Mouse (Mus musculus) heart, embryonic 16.5 days (tissue): ENCODE results near the gene Rag2. TPM values are rescaled to one million over a fixed set of nuclear protein-coding genes. Genes with fewer than 3 reads are reported as not detected.
A peak's percentile ranks its signal among the peaks of the same experiment; 100 is the strongest.

ENCODE experiments used
- ATAC-seq: fragments of 200-750 bp; cut with Nextera tagmentation; replicated peaks from 2 replicates; pipeline ENCODE4 v1.8.0; 2017; ENCODE audit warnings: moderate number of reproducible peaks; ENCODE audit not compliant: insufficient read depth, low FRiP score; ENCODE audit errors: extremely low read depth
- H3K27ac ChIP-seq: fragments of 300-500 bp; sonication (generic); 2 replicates; pipeline ENCODE4 v1.5.1; 2014; ENCODE audit warnings: mild to moderate bottlenecking, low read length, control low read depth, moderate library complexity
- H3K27me3 ChIP-seq: fragments of 300-500 bp; sonication (generic); 2 replicates; pipeline ENCODE4 v1.6.1; 2014; ENCODE audit warnings: low read length, mixed read lengths; ENCODE audit not compliant: control insufficient read depth, insufficient read depth
- H3K36me3 ChIP-seq: fragments of 300-500 bp; sonication (generic); 2 replicates; pipeline ENCODE4 v1.6.1; 2014; ENCODE audit not compliant: control insufficient read depth, insufficient read depth
- H3K4me1 ChIP-seq: fragments of 300-500 bp; sonication (generic); 2 replicates; pipeline ENCODE4 v1.6.1; 2014; ENCODE audit warnings: low read length, mixed read lengths; ENCODE audit not compliant: control insufficient read depth, insufficient read depth
- H3K4me2 ChIP-seq: fragments of 300-500 bp; sonication (generic); 2 replicates; pipeline ENCODE4 v1.6.1; 2014; ENCODE audit warnings: low read depth, mild to moderate bottlenecking, control low read depth, low read length
- H3K4me3 ChIP-seq: fragments of 300-500 bp; sonication (generic); 2 replicates; pipeline ENCODE4 v1.5.1; 2014; ENCODE audit warnings: mild to moderate bottlenecking, control low read depth, low read length
- H3K9ac ChIP-seq: fragments of 300-500 bp; sonication (generic); 2 replicates; pipeline ENCODE4 v1.6.1; 2014; ENCODE audit warnings: low read length, control low read depth
- H3K9me3 ChIP-seq: fragments of 300-500 bp; sonication (generic); replicated peaks from 2 replicates; pipeline ENCODE4 v1.6.1; 2016; ENCODE audit warnings: low read length; ENCODE audit not compliant: control insufficient read depth
- WGBS: fragments of 180-500 bp; shearing (Covaris S2); extraction: QIAGEN DNeasy Blood & Tissue Kit; methylation state at CpG from one replicate; pipeline ENCODE4 v1.1.7; 2014; 5-methylcytosine and 5-hydroxymethylcytosine counted together
- polyA plus RNA-seq: library from polyadenylated mRNA; unstranded; fragments of >200 nt; fragmentation: Nextera tagmentation; extraction: Ambion mirVana; gene quantifications from 2 replicates; pipeline ENCODE4 v1.2.1, GENCODE M21; 2015

Gene Rag2
- polyA plus RNA-seq, 1 experiment from 2014 or later = 13.2 TPM

DNA sequence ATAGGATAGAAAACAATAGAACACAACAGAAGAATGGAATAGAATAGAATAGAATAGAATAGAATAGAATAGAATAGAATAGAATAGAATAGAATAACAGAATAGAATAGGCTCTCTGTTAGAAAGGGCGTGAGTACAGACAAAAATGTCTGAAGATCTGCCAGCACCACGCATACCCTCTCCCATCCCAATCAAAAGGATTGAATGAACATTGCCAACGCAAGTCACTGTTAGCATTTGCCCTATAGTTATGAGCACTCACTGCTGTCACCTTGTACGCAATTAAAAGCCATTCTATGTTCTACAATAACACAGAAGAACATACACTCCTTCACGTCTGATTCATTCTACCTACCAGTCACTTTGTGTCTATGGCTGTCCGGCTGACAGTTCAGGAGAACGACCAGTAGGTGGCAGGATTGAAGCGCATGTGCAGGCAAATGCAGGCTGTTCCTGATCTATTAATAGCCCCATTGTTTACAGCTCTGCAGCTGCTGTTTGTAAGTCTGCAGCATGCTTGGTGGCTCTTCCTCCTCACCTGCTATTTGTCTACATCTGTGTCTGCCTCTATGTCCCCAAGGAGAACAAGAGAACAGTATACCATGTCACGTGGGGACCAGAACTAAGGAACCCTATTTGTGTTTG is 40.7 kb downstream of the Rag2 start:
- peak; percentile 65; the same call in 1 of the 2 replicates for ATAC-seq

DNA sequence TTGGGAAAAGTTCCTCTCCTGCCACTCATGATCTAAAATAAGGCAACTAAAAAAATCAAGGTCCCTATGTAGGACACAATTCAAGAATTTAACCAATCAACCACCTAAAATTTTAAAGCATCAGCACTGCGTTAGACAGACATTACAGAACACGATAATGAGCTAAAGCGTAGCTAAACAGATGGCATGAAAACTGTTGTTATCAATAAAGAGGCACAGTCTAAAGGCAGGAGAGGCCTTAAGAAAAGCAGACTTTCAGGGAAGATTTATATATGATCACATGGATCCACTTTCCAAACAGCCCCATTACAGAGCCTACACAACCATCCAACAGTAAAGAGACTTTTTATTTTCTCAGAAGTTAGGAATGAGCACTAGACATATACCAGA is 41.2 kb downstream of the Rag2 start:
- Histone ChIP-seq H3K36me3 (no peaks in the 10 kb centered on the region), H3K4me1 (no peaks in the 10 kb centered on the region), H3K27me3 (peaks cover 2% of the 10 kb centered on the region; the same call in 1 of the 2 replicates), H3K9ac (no peak overlapping the region), H3K4me3 (no peak overlapping the region), H3K9me3 (no peaks in the 10 kb centered on the region), H3K27ac (no peak overlapping the region), H3K4me2 (no peak overlapping the region)
- no peak for ATAC-seq
- WGBS = 87% methylated on average over 3 of the region's 3 CpGs

More for the DNA sequence above, 40.7 kb downstream of the Rag2 start:
- Histone ChIP-seq H3K27ac (no peak overlapping the region), H3K36me3 (no peaks in the 10 kb centered on the region), H3K4me2 (no peak overlapping the region), H3K27me3 (peaks cover 2% of the 10 kb centered on the region; the same call in 1 of the 2 replicates), H3K4me3 (no peak overlapping the region), H3K9ac (no peak overlapping the region), H3K4me1 (no peaks in the 10 kb centered on the region), H3K9me3 (no peaks in the 10 kb centered on the region)
- WGBS = 23% methylated on average over 9 of the region's 9 CpGs

DNA sequence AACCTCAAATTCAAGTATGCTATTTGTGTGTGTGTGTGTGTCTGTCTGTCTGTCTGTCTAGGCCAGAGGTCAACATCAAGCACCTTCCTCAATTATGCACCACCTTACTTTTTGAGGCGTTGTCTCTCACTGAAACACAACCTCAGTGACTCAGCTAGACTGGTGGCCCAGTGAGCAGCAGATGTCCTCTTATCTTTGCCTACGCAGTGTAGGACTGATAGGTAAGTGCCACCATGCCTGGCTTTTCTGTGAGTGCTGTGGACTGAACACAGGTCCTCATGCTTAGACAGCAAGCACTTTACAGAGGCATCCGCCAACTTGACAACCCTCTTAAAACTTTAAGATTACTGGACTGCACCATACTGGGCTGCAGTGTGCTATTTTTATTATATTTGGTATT is 44.2 kb downstream of the Rag2 start:
- Histone ChIP-seq H3K4me3 (no peak overlapping the region), H3K27ac (no peak overlapping the region), H3K9ac (no peak overlapping the region), H3K4me1 (no peaks in the 10 kb centered on the region), H3K36me3 (no peaks in the 10 kb centered on the region), H3K27me3 (peaks cover 2% of the 10 kb centered on the region; the same call in 1 of the 2 replicates), H3K9me3 (no peaks in the 10 kb centered on the region), H3K4me2 (no peak overlapping the region)
- WGBS = 54% methylated on average over 3 of the region's 3 CpGs
- no peak for ATAC-seq

DNA sequence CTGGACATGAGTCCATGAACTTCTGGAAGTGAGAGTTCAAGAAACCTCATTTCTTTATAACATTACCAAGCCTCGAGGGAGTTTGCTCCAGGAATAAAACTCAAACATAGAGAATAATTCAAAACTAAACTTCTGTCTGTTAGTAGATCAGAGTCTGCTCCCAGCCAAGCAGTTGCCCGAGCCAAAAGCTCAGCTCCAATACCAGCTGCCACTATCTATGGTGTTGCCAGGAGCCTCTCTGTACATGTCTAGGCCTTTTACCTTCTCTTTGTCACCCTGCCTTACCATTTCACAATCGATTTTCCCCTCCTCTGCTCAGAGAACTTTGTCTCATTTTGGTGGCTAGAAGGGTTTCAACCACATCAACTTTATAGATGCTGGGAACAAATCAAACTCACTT is 49.0 kb downstream of the Rag2 start:
- no peak overlapping the region for H3K9ac ChIP-seq
- H3K9me3 ChIP-seq = no peaks in the 10 kb centered on the region
- 58% methylated on average over 3 of the region's 3 CpGs for WGBS
- H3K27ac ChIP-seq = no peak overlapping the region
- H3K4me2 ChIP-seq = no peak overlapping the region
- no peaks in the 10 kb centered on the region; the same call in 1 of the 2 replicates for H3K4me1 ChIP-seq
- H3K27me3 ChIP-seq = no peaks in the 10 kb centered on the region
- no peak for ATAC-seq
- H3K36me3 ChIP-seq = no peaks in the 10 kb centered on the region
- H3K4me3 ChIP-seq = no peak overlapping the region

DNA sequence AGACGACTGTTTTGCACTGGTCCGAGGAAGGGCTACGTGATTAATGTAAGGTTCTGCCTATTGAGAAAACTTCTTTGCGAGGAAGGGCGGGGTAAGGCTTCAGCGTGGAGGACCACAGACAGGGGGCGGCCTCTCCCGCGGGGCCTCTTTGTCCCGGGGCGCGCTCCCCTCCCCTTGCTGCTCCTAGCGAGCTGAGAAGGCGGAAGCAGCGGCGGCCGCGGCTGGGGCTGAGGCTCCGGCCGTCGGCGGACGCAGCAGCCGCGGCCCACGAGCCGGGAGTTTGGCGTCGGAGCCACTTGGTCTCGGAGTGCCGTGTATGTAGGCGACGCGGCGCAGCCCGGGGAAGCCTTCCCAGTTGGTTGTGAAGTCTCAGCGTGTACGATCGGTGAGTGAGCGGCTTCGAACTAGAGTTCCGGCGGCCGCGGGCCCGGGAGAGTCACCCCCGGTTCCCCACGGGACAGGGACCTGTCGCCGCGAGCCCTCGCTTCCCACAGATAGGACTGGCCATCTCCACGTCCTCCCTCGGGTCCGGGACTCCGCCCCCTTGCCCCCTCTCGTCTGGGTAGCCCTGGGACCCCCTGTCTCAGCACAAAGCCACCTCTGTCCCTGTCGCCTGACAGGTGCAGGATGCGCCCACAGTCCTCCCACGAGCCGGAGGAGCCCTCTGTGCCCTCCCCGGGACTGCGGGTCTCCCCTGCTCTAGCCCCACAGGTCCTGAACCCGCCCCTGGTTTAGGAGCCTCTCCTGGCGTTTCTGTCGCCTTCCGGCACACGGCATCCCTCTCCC is 53.9 kb downstream of the Rag2 start, which contains the start of gene Traf6:
Gene Traf6, plus strand, starts transcription at position 194 of the 786 bp plus-strand sequence.
- Histone ChIP-seq H3K4me3 (peak within 1 kb of the TSS; percentile 97), H3K4me1 (peaks cover 6% of the 10 kb centered on the region)

DNA sequence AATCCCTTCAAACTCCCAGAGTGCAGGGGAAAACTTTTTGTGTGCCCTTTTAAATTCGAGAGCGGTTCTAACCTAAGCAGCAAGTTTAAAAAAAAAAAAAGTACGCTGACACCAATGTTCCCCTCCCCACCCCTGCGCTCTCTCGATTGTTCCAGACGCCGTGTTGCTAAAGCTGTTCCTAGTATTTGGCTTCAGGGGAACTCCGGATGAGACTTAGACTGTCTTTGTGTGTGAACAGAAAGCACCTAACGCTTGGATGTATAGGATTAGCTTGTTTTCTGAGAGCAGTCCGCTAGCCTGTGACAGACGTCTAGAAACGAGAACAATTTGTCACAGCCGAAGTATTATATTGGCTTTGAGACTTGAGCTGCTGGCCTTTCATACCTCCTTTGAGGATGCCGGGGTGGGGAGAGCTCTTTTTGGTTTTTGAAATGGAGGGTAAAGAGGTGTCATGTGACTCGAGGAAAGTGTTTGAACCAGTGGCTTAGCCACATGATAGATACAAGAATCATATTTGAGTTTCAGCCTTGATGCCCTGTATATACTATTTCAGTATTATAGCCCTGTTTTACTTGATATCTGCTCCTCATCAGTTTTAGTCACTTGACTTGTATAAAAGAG is 54.8 kb downstream of the Rag2 start:
- Histone ChIP-seq H3K9ac (peak overlapping the region; percentile 95), H3K27me3 (no peaks in the 10 kb centered on the region), H3K36me3 (no peaks in the 10 kb centered on the region), H3K4me2 (peak overlapping the region; percentile 86), H3K9me3 (no peaks in the 10 kb centered on the region), H3K27ac (no peak overlapping the region; the same call in 1 of the 2 replicates), H3K4me1 (peaks cover 6% of the 10 kb centered on the region), H3K4me3 (peak overlapping the region; percentile 97)
- 8% methylated on average over 15 of the region's 15 CpGs for WGBS
- no peak for ATAC-seq

More for the DNA sequence above, 53.9 kb downstream of the Rag2 start, which contains the start of gene Traf6:
- no peaks in the 10 kb centered on the region for H3K27me3 ChIP-seq
- no peaks in the 10 kb centered on the region for H3K9me3 ChIP-seq
- H3K27ac ChIP-seq = peak within 1 kb of the TSS; percentile 50
- H3K4me2 ChIP-seq = peak within 1 kb of the TSS; percentile 86
- under 1% methylated on average over 68 of the region's 68 CpGs for WGBS
- peak within 1 kb of the TSS; percentile 95 for H3K9ac ChIP-seq
- peak; percentile 94 for ATAC-seq
- H3K36me3 ChIP-seq = no peaks in the 10 kb centered on the region

Other genes starting within 250 kb of the Rag2 start
- gene Rag1, start 24.8 kb downstream of the Rag2 start, polyA plus RNA-seq = 6.4 and 15.8 TPM in 2 replicates
- gene B230118H07Rik, start 24.8 kb downstream of the Rag2 start, polyA plus RNA-seq = 60.3 and 63.3 TPM in 2 replicates
- 5.8 and 6.2 TPM in 2 replicates for gene Traf6, start 53.7 kb downstream of the Rag2 start, polyA plus RNA-seq